Mouse (Mus musculus): ENCODE measurements around the gene Ppard. TPM values are rescaled to one million over a fixed set of nuclear protein-coding genes. Genes with fewer than 3 reads are reported as not detected.
"Not testable (repeated sequence)": the region's sequence is repeated elsewhere in the genome, so short reads cannot be mapped to it uniquely, and the experiment has no call there.

The Ppard gene
- polyA plus RNA-seq, 1 experiment from 2014 or later: 1.5 TPM

DNA sequence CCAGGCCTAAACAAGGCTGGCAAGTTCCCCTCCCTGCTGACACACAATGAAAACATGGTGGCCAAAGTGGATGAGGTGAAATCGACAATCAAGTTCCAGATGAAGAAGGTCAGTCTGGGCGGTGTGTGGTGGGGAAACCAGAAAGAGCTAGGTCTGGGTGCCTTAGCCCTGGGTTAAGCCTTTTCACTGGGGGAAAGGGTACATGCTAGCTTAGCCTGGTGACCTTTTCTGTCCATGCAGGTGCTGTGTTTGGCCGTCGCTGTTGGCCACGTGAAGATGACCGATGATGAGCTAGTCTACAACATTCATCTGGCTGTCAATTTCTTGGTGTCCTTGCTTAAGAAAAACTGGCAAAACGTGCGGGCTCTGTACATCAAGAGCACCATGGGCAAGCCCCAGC lies 98.1 kb downstream of the Ppard start:
- DNase-seq (ENCODE audit: low spot score); H3K27me3 ChIP-seq (ENCODE audit: low read depth, poor library complexity, severe bottlenecking); H3K4me3 ChIP-seq; H3K27ac ChIP-seq (replicated peaks); H3K9me3 ChIP-seq (replicated peaks): not testable (repeated sequence)
- 75% methylated on average over 8 of the region's 8 CpGs for WGBS
- Histone ChIP-seq H3K36me3 (peaks cover 81% of the 10 kb centered on the region), H3K4me1 (peaks cover 63% of the 10 kb centered on the region)

DNA sequence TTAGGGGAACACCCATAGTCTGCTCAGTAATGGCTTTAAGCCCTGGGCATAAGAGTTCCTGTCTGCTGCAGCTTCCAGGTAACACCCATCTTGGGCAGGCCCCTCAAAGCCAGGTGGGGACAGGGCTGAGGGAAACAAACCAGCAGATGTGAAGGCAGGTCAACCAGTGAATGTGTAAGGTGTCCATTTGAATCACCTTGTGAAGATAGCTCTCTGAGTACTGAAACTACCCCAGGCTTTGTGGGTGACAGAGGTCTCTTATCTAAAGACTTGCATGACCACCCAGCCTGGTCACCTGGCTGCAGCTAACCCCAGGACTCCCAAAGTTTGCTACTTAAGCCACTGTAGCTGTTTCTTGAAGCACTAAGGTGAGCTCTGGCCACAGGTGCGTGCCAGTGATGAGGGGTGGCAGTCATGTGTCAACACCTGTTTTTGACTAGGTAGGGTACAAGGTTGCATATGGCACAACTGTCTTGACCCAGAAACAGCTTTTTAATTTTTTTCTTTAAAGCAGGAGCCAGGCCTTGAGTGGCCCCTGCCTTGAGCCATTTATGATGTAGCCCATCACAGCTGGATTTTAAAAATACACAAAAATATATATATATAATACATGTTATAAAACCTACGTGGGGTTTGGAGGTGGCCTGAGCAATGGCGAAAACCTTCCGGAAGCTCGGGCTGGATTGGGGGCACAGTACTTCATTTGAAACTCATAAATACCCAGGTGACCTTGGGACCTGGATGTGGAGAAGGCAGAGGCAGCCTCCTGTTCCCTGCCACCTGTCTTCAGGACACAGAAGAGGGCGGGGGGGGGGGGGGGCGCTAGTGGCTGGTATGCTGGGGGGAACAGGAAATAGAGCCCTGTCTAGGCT lies 99.0 kb downstream of the Ppard start:
- no peak overlapping the region for H3K27ac ChIP-seq (replicated peaks)
- H3K36me3 ChIP-seq: peaks cover 81% of the 10 kb centered on the region
- H3K27me3 ChIP-seq (ENCODE audit: low read depth, poor library complexity, severe bottlenecking): peaks cover 4% of the 10 kb centered on the region; the same call in 1 of the 2 replicates
- DNase-seq (ENCODE audit: low spot score): no peak
- 46% methylated on average over 5 of the region's 7 CpGs for WGBS
- peak overlapping the region; percentile 23; the same call in 1 of the 2 replicates for H3K4me3 ChIP-seq
- peaks cover 63% of the 10 kb centered on the region for H3K4me1 ChIP-seq
- H3K9me3 ChIP-seq (replicated peaks): no peaks in the 10 kb centered on the region

DNA sequence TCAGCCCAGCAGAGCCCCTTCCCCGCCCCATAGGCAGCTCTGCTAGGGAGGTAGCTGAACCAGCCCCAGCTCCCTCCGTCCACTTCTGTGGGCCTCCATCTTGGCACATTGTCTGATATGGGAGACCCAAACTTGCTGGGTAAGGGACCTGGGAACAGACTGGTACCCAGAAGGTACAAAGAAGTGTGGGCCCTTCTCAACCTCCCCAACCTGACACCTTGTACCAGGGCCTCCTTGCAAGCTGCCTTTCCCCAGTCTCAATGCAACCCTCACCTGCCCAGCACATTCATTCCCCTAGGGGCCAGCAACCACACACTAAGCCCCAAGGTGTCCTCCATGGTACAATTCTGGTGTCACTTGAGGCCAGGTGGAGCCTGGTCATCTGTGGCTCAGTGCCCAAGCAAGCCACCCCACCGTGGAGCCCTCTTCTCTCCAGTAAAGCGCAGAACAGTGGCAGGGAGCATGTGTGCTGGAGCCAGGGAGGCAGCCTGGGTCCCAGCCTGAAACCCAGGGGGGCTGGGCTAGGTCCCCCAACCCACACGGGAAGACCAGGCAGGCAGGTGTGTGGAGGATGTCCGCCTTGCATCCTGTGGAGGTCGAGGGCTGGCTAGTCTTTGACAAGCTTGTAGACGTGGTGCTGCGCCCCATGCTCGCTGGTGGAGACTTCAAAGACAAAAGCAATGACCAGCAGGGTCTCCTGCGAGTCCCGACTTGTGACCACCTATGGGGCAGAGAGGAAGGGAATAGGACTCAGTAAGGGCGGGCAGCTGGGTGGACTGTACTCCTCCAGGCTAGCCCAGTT lies 99.8 kb downstream of the Ppard start:
- Histone ChIP-seq H3K4me3 (no peak overlapping the region; the same call in 1 of the 2 replicates), H3K27me3 (ENCODE audit: low read depth, poor library complexity, severe bottlenecking) (peaks cover 4% of the 10 kb centered on the region; the same call in 1 of the 2 replicates), H3K9me3 (replicated peaks) (no peaks in the 10 kb centered on the region), H3K27ac (replicated peaks) (no peak overlapping the region), H3K36me3 (peaks cover 82% of the 10 kb centered on the region), H3K4me1 (peaks cover 58% of the 10 kb centered on the region)
- peak; percentile 37 for DNase-seq (ENCODE audit: low spot score)
- 46% methylated on average over 13 of the region's 13 CpGs for WGBS

DNA sequence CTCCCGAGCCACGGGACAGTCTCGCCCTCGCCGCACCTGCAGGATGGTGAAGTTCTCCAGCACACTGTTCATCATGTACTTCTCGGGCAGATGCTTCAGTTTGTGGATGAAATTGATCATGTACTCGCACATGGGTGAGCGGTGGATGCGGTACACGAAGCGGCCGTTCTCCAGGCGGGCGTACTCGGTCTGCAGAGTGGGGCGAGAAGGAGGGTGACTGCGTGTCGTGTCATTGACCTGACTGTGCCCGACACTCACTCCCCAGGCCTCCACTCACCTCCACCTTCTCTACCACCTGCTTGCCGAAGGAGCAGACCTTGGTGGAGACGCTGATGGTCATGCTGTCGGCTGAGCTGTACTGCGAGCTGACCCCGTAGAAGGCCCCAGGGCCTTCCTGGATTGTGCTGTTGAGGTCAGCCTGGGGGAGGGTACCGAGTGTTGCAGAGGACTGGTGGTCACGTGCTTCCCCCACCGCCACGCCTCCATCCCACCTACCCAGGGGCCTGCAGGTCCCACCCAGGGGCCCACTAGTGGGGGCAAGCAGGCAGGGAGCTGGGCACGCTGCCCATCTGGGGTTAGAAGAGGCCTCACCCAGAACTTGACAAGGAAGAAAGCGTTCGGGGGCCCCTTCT lies 100.5 kb downstream of the Ppard start:
- H3K27me3 ChIP-seq (ENCODE audit: low read depth, poor library complexity, severe bottlenecking): peaks cover 4% of the 10 kb centered on the region; the same call in 1 of the 2 replicates
- no peak for DNase-seq (ENCODE audit: low spot score)
- peak overlapping the region; percentile 2; the same call in 1 of the 2 replicates for H3K4me3 ChIP-seq
- peaks cover 50% of the 10 kb centered on the region for H3K4me1 ChIP-seq
- H3K9me3 ChIP-seq (replicated peaks): no peaks in the 10 kb centered on the region
- no peak overlapping the region for H3K27ac ChIP-seq (replicated peaks)
- peaks cover 89% of the 10 kb centered on the region for H3K36me3 ChIP-seq
- WGBS: 68% methylated on average over 31 of the region's 31 CpGs

DNA sequence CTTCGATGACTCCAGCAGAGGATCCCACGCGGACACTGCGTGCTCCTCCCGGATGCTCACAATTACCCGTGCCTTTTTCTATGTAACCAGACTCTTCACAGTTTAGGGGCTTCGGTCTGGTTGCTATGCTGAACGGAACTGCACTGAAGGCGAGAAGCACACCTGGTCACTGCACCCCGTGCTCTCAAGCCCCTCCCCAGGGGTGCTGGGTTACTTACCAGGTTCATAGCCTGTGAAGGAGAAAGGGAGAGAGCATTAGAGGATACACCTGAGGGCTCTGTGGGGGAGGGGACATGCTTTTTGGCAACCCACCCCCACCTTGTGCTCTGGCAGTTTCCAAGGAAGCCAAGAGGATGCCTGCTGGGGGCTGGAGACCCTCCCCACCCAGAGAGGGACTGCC lies 102.8 kb downstream of the Ppard start:
- Histone ChIP-seq H3K4me3 (no peak overlapping the region), H3K27ac (replicated peaks) (no peak overlapping the region), H3K4me1 (peaks cover 34% of the 10 kb centered on the region), H3K36me3 (peaks cover 95% of the 10 kb centered on the region), H3K27me3 (ENCODE audit: low read depth, poor library complexity, severe bottlenecking) (peaks cover 6% of the 10 kb centered on the region; the same call in 1 of the 2 replicates), H3K9me3 (replicated peaks) (no peaks in the 10 kb centered on the region)
- WGBS: 78% methylated on average over 10 of the region's 10 CpGs
- DNase-seq (ENCODE audit: low spot score): no peak

DNA sequence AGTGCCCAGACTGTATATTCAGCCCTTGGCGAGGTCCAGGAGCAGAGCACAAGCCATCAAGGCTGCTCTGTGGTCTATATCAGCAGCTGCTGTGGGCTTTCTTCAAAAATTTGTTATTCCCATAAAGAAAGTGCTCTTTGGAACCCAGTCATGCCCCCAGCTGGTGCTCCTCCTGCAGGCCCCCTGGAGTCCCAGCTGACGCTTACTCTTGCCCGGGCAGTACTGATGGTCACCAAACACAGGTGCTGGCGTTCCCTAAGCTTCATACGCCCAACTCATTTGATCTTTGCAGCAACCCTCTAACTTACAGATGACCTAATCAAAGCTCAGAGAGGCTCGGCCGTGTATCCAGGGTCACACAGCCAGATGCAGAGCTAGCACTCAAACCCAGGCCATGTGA lies 105.0 kb downstream of the Ppard start:
- Histone ChIP-seq H3K4me3 (no peak overlapping the region), H3K27ac (replicated peaks) (no peak overlapping the region), H3K4me1 (peaks cover 34% of the 10 kb centered on the region), H3K36me3 (peaks cover 81% of the 10 kb centered on the region), H3K27me3 (ENCODE audit: low read depth, poor library complexity, severe bottlenecking) (peaks cover 29% of the 10 kb centered on the region), H3K9me3 (replicated peaks) (no peaks in the 10 kb centered on the region)
- WGBS: 93% methylated on average over 7 of the region's 7 CpGs
- DNase-seq (ENCODE audit: low spot score): no peak

DNA sequence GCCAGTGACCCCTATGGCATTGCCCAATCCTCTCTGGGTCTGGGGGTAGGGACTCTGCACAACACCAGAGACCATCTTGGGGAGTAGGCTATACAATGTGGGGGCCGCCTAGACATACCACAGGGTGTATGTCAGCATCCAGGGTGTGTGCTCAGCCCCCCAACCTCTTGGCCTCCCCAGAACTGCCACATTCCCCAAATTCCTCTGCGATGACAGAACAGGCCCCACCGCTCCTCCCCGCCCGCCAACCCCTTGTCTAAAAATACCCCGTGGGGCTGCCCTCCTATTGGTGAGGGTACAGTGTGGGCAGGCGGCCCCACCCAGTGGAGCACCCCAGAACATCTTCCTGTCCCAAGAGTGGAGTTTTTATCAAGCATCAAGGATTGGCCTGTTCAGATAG lies 108.1 kb downstream of the Ppard start:
- peaks cover 46% of the 10 kb centered on the region for H3K27me3 ChIP-seq (ENCODE audit: low read depth, poor library complexity, severe bottlenecking)
- H3K4me3 ChIP-seq: peak overlapping the region; percentile 50
- peak overlapping the region; percentile 74; the same call in 1 of the 2 replicates for H3K27ac ChIP-seq (replicated peaks)
- 81% methylated on average over 7 of the region's 7 CpGs for WGBS
- H3K4me1 ChIP-seq: peaks cover 35% of the 10 kb centered on the region
- H3K36me3 ChIP-seq: peaks cover 52% of the 10 kb centered on the region
- no peaks in the 10 kb centered on the region for H3K9me3 ChIP-seq (replicated peaks)
- DNase-seq (ENCODE audit: low spot score): no peak

DNA sequence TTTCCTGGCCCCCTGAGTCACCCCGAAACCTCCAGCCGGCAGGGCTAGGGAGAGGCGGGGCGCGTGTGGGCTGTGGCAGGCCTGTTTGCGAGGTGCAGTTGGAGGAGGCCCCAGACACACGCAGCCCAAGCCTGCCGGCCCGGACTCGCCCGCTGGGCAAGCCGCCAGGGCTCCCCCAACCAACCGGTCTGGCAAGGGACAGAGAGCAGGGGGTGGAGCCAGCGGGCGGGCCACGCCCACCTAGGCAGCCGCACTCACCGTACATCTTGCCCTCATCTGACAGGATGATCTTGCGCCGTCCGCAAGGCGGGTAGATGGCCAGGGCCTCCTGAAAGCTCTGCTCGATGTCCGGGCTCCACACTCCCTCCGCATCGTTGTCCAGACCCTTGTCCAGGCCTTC lies 108.6 kb downstream of the Ppard start:
- H3K9me3 ChIP-seq (replicated peaks): no peaks in the 10 kb centered on the region
- peaks cover 40% of the 10 kb centered on the region for H3K4me1 ChIP-seq
- peak; percentile 67 for DNase-seq (ENCODE audit: low spot score)
- peak overlapping the region; percentile 50 for H3K4me3 ChIP-seq
- H3K27me3 ChIP-seq (ENCODE audit: low read depth, poor library complexity, severe bottlenecking): peaks cover 51% of the 10 kb centered on the region
- H3K27ac ChIP-seq (replicated peaks): peak overlapping the region; percentile 74
- H3K36me3 ChIP-seq: peaks cover 47% of the 10 kb centered on the region
- 6% methylated on average over 26 of the region's 26 CpGs for WGBS

DNA sequence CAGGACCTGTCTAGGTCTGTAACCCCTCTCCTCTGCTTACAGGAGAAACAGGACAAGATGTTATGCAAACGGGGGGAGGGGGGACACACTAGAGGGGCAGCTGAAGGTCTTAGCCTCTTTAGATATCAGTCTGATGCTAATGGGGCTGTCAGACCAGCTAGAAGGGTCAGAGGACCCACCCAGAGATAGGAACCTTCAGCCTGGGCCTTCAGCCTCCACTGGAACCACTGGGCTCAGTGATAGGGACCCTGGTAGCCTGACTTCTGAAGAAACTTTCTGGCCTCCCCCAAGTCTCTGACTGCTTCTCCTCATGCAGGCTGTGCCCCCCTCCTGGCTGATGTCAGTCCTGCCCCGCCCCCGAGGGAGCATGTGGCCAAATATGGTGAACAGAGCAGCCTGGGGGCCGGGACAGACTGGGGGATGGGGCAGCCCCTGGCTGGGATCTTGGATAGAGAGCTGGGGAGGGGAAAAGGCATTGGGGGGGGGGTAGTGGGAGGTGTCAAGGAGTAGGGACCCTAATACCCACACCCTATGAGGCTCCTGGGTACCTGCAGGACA lies 111.6 kb downstream of the Ppard start:
- H3K4me1 ChIP-seq: peaks cover 66% of the 10 kb centered on the region
- DNase-seq (ENCODE audit: low spot score): no peak
- no peaks in the 10 kb centered on the region for H3K9me3 ChIP-seq (replicated peaks)
- WGBS: 37% methylated on average over 4 of the region's 4 CpGs
- no peak overlapping the region for H3K4me3 ChIP-seq
- peaks cover 20% of the 10 kb centered on the region for H3K36me3 ChIP-seq
- no peak overlapping the region for H3K27ac ChIP-seq (replicated peaks)
- peaks cover 78% of the 10 kb centered on the region for H3K27me3 ChIP-seq (ENCODE audit: low read depth, poor library complexity, severe bottlenecking)

DNA sequence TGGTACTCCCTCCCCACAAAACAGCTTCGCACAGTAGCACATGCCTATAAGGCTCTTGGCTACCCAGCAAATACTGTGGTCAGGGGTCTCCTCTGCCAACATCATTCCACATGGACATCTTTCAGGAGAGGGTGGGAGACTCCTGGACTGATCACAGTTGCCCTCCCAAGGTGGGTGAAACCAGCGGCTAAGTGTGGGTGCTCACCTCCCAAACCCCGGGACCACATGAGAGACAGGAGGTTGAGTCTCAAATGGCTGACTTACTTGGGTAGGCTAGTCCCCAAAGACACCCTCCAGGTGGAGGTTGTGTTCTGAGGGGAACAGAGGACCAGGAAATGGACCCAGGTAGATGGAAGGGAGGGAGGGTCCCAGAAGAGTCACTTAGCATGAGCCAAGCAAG lies 112.2 kb downstream of the Ppard start:
- peaks cover 83% of the 10 kb centered on the region for H3K27me3 ChIP-seq (ENCODE audit: low read depth, poor library complexity, severe bottlenecking)
- WGBS: 45% methylated on average over 3 of the region's 3 CpGs
- H3K27ac ChIP-seq (replicated peaks): peak overlapping the region; percentile 56
- no peak overlapping the region for H3K4me3 ChIP-seq
- H3K4me1 ChIP-seq: peaks cover 71% of the 10 kb centered on the region
- H3K9me3 ChIP-seq (replicated peaks): no peaks in the 10 kb centered on the region
- no peak for DNase-seq (ENCODE audit: low spot score)
- H3K36me3 ChIP-seq: peaks cover 14% of the 10 kb centered on the region

DNA sequence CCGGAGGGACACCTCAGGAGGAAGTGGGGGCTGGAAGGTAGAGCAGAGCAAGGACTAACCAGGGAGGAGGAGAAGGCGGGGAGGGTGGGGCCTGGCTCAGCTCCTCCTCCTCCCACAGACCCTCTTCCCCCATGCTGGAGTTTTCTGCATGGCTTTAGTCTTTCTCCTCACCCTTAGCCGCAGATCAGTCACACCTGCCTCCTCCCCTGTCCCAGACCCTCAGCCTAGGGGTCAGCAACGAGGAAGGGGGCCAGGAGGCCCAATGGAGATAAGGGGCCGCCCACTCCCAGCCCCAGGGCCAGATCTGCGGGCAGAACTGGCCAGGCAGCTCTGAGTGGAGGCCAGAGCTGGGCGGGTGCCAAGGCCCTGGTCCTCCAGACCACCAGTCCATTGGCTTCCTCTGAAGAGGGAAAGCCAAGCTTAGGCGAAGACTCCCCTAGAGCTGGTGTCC lies 112.8 kb downstream of the Ppard start:
- Histone ChIP-seq H3K36me3 (peaks cover 8% of the 10 kb centered on the region), H3K4me1 (peaks cover 77% of the 10 kb centered on the region), H3K27ac (replicated peaks) (peak overlapping the region; percentile 56), H3K9me3 (replicated peaks) (no peaks in the 10 kb centered on the region), H3K4me3 (peak overlapping the region; percentile 19; the same call in 1 of the 2 replicates), H3K27me3 (ENCODE audit: low read depth, poor library complexity, severe bottlenecking) (peaks cover 80% of the 10 kb centered on the region)
- 6% methylated on average over 8 of the region's 8 CpGs for WGBS
- no peak for DNase-seq (ENCODE audit: low spot score)

DNA sequence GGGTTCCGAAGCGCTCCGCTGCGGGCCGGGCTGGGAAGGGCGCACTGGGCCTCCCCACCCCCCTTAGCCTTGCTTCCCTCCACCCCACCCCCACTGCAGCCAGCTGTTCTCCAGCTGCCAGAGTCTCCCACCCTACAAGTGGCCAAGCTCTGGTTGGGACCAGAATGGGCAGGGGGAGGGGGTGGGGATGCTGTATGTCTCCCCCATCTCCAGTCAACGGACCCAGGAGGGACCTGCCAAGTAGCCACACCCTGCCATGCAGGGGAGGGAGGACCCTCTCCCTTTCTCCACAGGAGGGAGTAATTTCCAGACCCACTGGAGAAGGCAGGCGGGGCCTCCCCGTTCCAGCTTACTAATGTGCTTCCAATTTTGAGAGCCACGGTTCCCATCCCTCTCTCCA lies 113.4 kb downstream of the Ppard start:
- no peak for DNase-seq (ENCODE audit: low spot score)
- peak overlapping the region; percentile 56; the same call in 1 of the 2 replicates for H3K27ac ChIP-seq (replicated peaks)

More for the DNA sequence above, 113.4 kb downstream of the Ppard start:
- peak overlapping the region; percentile 19; the same call in 1 of the 2 replicates for H3K4me3 ChIP-seq
- H3K4me1 ChIP-seq: peaks cover 78% of the 10 kb centered on the region
- no peaks in the 10 kb centered on the region for H3K9me3 ChIP-seq (replicated peaks)
- 10% methylated on average over 10 of the region's 10 CpGs for WGBS
- peaks cover 74% of the 10 kb centered on the region for H3K27me3 ChIP-seq (ENCODE audit: low read depth, poor library complexity, severe bottlenecking)
- H3K36me3 ChIP-seq: peaks cover 2% of the 10 kb centered on the region; the same call in 1 of the 2 replicates

All from midbrain, embryonic 10.5 days (tissue).